Mouse (Mus musculus): ENCODE data around the gene Olfr281.
"Not testable (repeated sequence)": the region's sequence is repeated elsewhere in the genome, so short reads cannot be mapped to it uniquely, and the experiment has no call there.

Gene Olfr281

GRCm38 (mm10) chr15:98452288-98452687 is at the start of gene Olfr281:
Gene Olfr281 (plus strand): TSS chr15:98452588.
- in situ Hi-C loops (cut with MboI; ENCODE audit: low pct_unique_long_range_greater_than_20kb in 1 of 2, low sequenced_read_pairs in 2 of 2, unreplicated experiment in 1 of 2), result no loop called here

DNA sequence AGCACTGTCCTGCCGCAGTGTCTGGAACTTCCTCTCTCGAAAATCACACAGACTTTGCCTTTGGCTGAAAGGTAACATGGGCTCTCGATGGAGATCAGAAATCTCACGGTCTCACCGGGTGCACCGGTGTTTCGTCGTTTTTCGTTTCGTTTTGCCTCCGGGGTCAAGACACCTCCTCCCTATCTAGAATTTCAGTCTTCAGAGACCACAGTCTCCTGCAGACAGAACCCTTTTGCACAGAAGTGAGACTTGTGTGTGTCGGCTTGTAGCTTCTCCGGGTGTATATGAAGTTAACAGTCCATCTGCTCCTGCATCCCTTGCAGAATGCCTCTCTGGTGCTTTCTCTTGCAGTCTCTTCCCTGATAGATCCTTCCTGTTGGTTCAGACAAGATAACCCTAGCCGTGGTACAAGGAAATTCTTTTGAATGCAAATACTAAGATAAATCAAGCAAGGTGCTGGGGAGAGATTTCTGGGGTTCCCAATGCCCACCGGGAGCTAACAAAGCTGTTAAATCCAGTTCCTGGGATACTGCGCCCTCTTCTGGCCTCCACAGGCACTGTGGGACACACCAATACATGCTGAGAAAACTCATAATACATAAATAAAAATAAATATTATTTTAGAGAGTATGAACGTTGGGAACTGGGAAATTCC is 43.9 kb upstream of the Olfr281 start:
- in situ Hi-C loops (cut with MboI; ENCODE audit: low pct_unique_long_range_greater_than_20kb in 1 of 2, low sequenced_read_pairs in 2 of 2, unreplicated experiment in 1 of 2), result no loop called here

DNA sequence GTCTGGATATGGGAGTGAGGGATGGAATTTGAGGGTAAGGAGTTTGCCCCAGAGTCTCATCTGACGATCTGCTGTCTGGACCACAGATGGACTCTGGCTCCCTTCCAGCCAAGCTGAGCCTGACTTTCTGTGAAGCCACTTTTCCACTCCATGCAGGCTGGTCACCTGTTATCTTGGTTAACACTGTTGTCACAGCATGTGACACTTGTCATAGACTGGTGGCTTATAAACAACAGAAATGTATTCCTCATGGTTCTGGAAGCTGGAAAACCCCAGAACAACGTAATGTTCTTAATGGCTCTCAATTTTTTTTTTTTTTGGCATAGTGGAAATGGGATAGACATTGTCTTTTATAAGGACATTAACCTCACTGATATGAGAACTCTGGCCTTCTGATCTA is 42.8 kb upstream of the Olfr281 start:
- in situ Hi-C loops (cut with MboI; ENCODE audit: low pct_unique_long_range_greater_than_20kb in 1 of 2, low sequenced_read_pairs in 2 of 2, unreplicated experiment in 1 of 2), result no loop called here

DNA sequence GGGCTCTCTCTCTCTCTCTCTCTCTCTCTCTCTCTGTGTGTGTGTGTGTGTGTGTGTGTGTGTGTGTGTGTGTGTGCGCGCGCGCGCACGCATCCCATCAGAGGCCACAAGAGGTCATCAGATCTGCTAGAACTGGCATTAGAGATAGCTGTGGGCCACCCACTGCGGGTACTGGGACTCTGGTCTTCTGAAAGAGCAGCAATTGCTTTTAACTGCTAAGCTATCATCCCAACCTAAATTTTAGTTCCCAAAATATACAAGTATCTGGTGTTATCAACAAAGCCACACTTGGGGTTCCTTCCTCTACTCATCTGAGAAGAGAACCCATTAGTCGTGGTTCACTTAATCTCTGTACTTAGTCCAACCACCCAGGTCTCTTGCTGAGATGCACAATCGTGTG is 42.1 kb upstream of the Olfr281 start:
- in situ Hi-C loops (cut with MboI; ENCODE audit: low pct_unique_long_range_greater_than_20kb in 1 of 2, low sequenced_read_pairs in 2 of 2, unreplicated experiment in 1 of 2), result no loop called here

- in situ Hi-C loops (cut with MboI; ENCODE audit: low pct_unique_long_range_greater_than_20kb in 1 of 2, low sequenced_read_pairs in 2 of 2, unreplicated experiment in 1 of 2), result no loop called here
These were observed 36.4 kb upstream of the Olfr281 start for GRCm38 (mm10) chr15:98415996-98416395.

DNA sequence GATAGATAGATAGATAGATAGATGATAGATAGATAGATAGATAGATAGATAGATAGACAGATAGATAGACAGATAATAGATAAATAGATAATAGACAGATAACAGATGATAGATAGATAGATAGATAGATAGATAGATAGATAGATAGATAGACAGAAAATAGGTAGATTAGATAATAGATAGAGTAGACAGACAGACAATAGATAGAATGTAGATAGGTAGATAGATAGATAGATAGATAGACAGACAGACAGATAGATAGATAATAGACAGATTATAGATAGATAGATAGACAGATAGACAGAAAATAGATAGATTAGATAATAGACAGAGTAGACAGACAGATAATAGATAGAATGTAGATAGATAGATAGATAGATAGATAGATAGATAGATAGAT is 35.6 kb upstream of the Olfr281 start:
- in situ Hi-C loops (cut with MboI; ENCODE audit: low pct_unique_long_range_greater_than_20kb in 1 of 2, low sequenced_read_pairs in 2 of 2, unreplicated experiment in 1 of 2), result not testable (repeated sequence)

DNA sequence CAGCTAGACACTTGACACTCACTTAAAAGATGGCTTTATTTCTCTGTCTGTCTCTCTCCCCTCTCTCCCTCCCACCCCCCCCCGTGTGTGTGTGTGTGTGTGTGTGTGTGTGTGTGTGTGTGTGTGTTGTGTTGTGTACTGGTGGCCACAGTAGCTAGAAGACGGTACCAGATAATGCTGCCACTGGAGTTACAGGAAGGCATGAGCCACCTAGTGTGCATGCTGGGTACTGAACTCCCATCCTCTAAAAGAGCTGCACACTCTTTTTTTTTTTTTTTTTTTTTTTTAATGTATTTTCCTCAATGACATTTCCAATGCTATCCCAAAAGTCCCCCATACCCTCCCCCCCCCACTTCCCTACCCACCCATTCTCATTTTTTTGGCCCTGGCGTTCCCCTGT is 35.1 kb upstream of the Olfr281 start:
- in situ Hi-C loops (cut with MboI; ENCODE audit: low pct_unique_long_range_greater_than_20kb in 1 of 2, low sequenced_read_pairs in 2 of 2, unreplicated experiment in 1 of 2), result not testable (repeated sequence)

DNA sequence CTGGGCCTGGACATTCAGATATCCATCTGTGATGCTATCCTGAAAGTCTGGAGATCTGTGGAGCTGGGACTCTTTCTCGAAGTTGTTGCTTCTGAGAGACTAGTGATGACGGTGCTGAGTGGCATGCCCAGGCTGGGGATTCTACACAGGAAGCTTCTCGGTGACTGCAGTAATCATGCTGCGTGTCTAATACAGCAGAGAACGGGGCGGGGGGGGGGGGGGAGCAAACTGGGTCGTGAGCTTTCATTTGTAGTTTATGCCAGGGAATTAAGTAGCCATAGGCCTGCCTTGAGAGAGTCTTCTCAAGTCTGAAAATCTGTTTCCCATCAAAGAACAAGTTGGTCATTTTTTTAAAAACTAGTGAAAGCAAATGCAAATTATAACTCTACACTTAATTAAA is 34.3 kb upstream of the Olfr281 start:
- in situ Hi-C loops (cut with MboI; ENCODE audit: low pct_unique_long_range_greater_than_20kb in 1 of 2, low sequenced_read_pairs in 2 of 2, unreplicated experiment in 1 of 2), result no loop called here

DNA sequence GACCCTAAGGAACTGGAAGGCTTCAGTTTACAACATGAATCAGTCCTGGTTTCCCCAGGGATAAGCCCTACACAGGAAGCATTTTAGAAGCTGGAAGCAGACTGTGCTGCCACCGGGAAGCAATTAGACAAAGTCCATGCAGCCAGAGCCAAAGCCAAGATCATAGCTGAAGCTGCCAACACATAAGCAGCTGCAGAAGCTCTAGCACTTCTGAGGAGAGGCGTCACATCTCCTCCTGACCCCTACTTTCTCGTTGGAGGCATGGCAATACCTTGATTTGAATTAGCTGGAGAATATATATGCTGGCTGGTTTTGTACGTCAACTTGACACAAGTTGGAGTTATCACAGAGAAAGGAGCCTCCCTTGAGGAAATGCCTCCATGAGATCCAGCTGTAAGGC is 31.5 kb upstream of the Olfr281 start:
- in situ Hi-C loops (cut with MboI; ENCODE audit: low pct_unique_long_range_greater_than_20kb in 1 of 2, low sequenced_read_pairs in 2 of 2, unreplicated experiment in 1 of 2), result no loop called here

- in situ Hi-C loops (cut with MboI; ENCODE audit: low pct_unique_long_range_greater_than_20kb in 1 of 2, low sequenced_read_pairs in 2 of 2, unreplicated experiment in 1 of 2), result no loop called here
These were observed 28.1 kb upstream of the Olfr281 start for GRCm38 (mm10) chr15:98424326-98424725.

- in situ Hi-C loops (cut with MboI; ENCODE audit: low pct_unique_long_range_greater_than_20kb in 1 of 2, low sequenced_read_pairs in 2 of 2, unreplicated experiment in 1 of 2), result no loop called here
These were observed 27.6 kb upstream of the Olfr281 start for GRCm38 (mm10) chr15:98424753-98425152.

DNA sequence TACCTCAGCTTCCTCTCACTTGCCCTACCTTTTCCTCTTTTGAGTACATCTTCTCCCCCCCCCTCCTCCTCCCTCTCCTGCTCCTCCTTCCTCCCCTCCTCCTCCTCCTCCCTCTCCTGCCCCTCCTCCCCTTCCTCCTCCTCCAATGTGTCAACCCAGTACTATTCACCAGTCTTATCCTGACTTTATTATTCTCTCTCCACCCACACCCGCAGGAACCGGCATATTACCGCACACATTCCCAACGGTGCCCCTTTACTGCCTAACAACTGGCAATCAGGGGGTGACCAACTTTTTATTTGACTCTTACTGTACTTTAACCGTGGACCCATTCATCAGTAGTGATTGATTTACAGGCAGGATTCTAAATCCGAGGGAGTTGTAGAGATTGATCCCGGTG is 27.2 kb upstream of the Olfr281 start:
- in situ Hi-C loops (cut with MboI; ENCODE audit: low pct_unique_long_range_greater_than_20kb in 1 of 2, low sequenced_read_pairs in 2 of 2, unreplicated experiment in 1 of 2), result no loop called here

- in situ Hi-C loops (cut with MboI; ENCODE audit: low pct_unique_long_range_greater_than_20kb in 1 of 2, low sequenced_read_pairs in 2 of 2, unreplicated experiment in 1 of 2), result not testable (repeated sequence)
These were observed 21.5 kb upstream of the Olfr281 start, which contains the start of gene Olfr282 for GRCm38 (mm10) chr15:98430925-98431324. Gene Olfr282 (plus strand): TSS chr15:98431225.

DNA sequence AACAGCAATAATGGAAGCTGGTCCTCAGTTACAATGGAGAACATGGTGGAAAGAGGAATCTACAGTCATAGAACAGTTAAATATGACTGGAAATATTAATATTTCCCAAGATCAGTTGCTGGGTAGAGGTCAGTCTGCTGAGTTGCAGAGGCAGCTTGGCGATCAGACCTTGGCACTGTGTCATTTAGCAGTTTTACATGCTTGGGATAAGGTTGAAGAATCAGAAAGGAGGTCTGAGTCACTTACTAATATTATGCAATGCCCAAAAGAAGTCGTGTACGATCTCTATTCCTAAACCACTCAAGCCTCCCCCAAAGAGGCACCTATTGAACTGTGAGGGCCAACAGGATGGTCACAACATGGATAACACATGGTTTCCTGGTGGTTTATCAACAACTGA is 7.8 kb upstream of the Olfr281 start:
- in situ Hi-C loops (cut with MboI; ENCODE audit: low pct_unique_long_range_greater_than_20kb in 1 of 2, low sequenced_read_pairs in 2 of 2, unreplicated experiment in 1 of 2), result no loop called here

DNA sequence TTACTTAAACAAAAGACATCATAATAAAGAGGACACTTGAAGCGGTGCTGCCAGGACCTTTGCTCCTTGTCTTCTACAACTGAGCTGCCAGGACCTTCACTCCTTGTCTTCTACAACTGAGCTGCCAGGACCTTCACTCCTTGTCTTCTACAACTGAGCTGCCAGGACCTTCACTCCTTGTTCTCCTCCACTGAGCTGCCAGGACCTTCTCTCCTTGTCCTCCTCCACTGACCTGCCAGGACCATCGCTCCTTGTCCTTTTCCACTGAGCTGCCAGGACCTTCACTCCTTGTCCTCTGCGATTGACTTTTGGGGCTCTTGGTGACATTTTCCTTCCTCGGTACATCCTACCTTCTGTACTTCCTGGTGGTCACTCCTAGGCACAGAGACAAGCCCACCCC is 3.9 kb upstream of the Olfr281 start:
- in situ Hi-C loops (cut with MboI; ENCODE audit: low pct_unique_long_range_greater_than_20kb in 1 of 2, low sequenced_read_pairs in 2 of 2, unreplicated experiment in 1 of 2), result no loop called here

- in situ Hi-C loops (cut with MboI; ENCODE audit: low pct_unique_long_range_greater_than_20kb in 1 of 2, low sequenced_read_pairs in 2 of 2, unreplicated experiment in 1 of 2), result no loop called here
These were observed 17.2 kb downstream of the Olfr281 start, which contains the start of gene OR5BS1P for GRCm38 (mm10) chr15:98469596-98469995. Gene OR5BS1P (plus strand): TSS chr15:98469896.

DNA sequence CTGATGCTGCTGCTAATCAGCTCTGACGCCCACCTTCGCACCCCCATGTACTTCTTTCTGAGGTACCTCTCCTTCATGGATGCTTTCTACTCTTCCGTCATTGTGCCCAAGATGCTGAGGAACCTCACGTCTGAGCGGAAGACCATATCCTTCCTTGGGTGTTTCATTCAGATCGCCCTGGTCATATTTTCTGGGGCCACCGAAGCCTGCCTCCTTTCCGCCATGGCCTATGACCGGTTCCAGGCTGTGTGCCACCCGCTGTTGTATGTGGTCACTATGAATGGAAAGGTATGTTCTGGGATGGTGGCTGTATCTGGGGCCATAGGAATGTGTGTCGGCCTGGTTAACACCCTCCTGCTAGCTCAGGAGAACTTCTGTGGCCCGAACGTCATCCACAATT is 19.2 kb downstream of the Olfr281 start:
- in situ Hi-C loops (cut with MboI; ENCODE audit: low pct_unique_long_range_greater_than_20kb in 1 of 2, low sequenced_read_pairs in 2 of 2, unreplicated experiment in 1 of 2), result no loop called here

DNA sequence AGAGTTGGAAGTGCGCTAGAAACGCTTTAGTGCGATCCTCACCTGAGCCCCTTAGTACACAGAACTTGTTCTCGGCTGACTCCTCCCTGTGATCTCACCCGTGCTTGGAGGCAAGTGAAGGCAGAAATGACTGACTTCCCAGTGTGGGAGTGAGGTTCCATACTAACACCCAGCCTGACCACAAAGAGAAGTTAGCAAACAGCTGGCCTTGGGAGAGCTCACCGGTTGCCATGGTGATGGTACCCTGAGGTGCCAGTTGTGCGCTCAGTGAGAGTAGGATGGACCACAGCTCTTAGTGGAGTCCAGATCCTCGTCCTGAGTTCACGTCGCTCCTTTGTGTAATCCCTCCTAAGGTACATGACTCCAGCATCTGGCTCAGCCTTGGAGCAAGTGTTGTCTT is 22.6 kb downstream of the Olfr281 start:
- in situ Hi-C loops (cut with MboI; ENCODE audit: low pct_unique_long_range_greater_than_20kb in 1 of 2, low sequenced_read_pairs in 2 of 2, unreplicated experiment in 1 of 2), result no loop called here

DNA sequence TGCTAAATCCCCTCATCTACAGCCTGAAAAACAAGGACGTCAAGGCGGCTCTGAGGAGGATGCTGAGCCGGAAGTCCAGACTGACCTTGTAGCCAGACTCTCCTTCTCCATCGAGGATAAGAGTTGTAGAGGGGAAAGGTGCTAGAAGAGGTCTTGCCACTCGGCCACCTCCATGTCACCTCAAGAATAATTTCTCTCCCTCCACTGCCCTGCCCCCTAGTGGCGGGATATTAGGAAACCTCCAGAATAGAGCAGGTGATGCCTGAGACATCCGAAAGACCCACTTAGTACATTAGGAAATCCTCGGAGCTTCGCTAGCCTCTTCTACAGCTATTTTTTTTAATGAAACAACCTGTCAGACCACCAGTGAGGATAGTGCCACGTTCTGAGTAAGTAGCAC is 23.0 kb downstream of the Olfr281 start:
- in situ Hi-C loops (cut with MboI; ENCODE audit: low pct_unique_long_range_greater_than_20kb in 1 of 2, low sequenced_read_pairs in 2 of 2, unreplicated experiment in 1 of 2), result no loop called here

DNA sequence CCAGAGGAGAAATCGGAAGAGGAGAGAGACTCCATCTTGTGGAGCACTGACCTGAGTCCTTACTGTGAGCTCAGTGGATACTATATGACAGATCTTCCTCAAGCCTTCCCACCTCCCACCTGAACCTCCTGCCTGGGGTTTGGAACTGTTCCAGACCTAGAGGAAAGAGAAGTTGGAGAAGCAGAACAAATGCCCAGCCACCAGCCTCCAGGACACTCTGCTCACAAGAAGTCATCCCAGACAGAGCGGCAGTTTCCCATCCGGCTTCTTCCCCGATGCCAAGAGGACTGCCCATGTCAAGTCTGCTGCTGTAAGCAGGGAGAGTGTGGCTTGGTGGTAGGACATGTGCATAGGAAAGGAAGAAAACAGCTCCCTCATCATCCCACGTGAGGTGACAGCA is 23.9 kb downstream of the Olfr281 start:
- in situ Hi-C loops (cut with MboI; ENCODE audit: low pct_unique_long_range_greater_than_20kb in 1 of 2, low sequenced_read_pairs in 2 of 2, unreplicated experiment in 1 of 2), result no loop called here

Data from mouse embryonic stem cell (cell line).